In the genomic region with DNA sequence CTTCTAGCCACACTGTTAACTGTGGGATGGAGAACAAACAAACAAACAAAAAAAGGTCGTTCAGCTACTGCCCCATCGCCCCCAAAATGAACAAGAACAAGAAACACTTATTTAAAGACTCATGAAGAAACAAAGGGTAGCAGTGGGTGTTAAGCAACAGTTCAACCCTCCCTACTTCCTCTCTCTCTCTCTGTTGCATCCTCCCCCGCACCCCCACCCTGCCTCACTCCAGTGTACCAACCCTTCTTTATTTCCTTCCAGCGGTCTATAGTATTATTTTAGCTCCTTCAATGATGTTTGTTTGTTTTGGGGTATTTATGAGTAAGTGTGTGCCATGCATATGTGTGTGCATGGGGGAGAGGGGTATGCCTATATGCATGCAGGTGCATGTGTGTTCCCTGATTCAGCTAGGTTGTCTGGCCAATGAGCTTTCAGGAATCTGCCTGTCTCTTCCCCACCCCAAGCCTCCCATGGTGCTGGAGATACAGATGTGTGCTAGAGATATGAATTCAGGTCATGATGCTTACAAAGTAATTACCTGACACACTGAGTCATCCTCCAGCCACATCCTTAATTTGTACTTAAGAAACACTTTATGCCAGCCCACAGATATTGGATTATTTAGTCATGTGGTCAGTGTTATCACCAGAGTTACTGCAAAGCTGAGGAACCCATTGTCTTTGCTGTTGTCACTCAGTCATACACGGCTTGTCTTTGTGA, we compare ENCODE assay signal across 10 mouse cellular contexts. TPM values are rescaled to one million over a fixed set of nuclear protein-coding genes. Genes with fewer than 3 reads are reported as not detected.
DNase-seq lines count a peak whose midpoint lies in the region; ATAC-seq and TF ChIP-seq lines count a peak whose summit lies in the region.
"Had no signal": no experiment of that assay in that cellular context is flagged by ENCODE, and none has a peak within 500 bp of the region (broad histone marks: within the 10 kb centered on the region; RNA-seq: fewer than 3 reads in every experiment).

No protein-coding gene starts in this region.

- no peak overlapping the region for H3K4me2 ChIP-seq in liver, embryonic 16.5 days (ENCODE audit: low read depth, low read length)
- H3K4me2 ChIP-seq in forebrain, embryonic 14.5 days (ENCODE audit: low read length): no peak overlapping the region
- H3K4me2 ChIP-seq: limb, embryonic 15.5 days had no signal

- DNase-seq in CD4-positive helper T cell, adult 2 months (ENCODE audit: low read depth, low spot score): peak; percentile 73
- DNase-seq in spleen, postnatal 36 days (ENCODE audit: low spot score in 2 of 2): peak; percentile 72 to 76
- no peak for DNase-seq in forebrain, embryonic 14.5 days (ENCODE audit: low spot score)
- no peak for DNase-seq in frontal cortex, postnatal 10 days (ENCODE audit: low spot score in 2 of 2)
- DNase-seq in embryonic facial prominence, embryonic 10.5 days (ENCODE audit: low spot score): no peak
- DNase-seq: retina, postnatal 1 day had no signal

- no peak overlapping the region for H3K9ac ChIP-seq in liver, embryonic 16.5 days (ENCODE audit: low read depth, low read length)
- H3K9ac ChIP-seq in forebrain, embryonic 14.5 days (ENCODE audit: low read length): no peak overlapping the region
- H3K9ac ChIP-seq: limb, embryonic 15.5 days had no signal

- H3K27ac ChIP-seq in bone marrow, adult 2 months (ENCODE audit: control insufficient read depth, insufficient read depth, low read depth, low read length, poor library complexity): peak overlapping the region; percentile 82; the same call in 1 of the 2 replicates
- H3K27ac ChIP-seq in liver, embryonic 16.5 days (ENCODE audit: low read length): peak overlapping the region; percentile 12; the same call in 1 of the 2 replicates
- no peak overlapping the region for H3K27ac ChIP-seq in forebrain, embryonic 14.5 days (ENCODE audit: low read depth, low read length)
- H3K27ac ChIP-seq in embryonic facial prominence, embryonic 10.5 days (replicated peaks): no peak overlapping the region
- H3K27ac ChIP-seq: layer of hippocampus, adult 2 months; limb, embryonic 15.5 days had no signal

- no peak for TF ChIP-seq POLR2A in bone marrow, adult 2 months (IDR thresholded peaks at IDR 0.05; ENCODE audit: borderline replicate concordance, control insufficient read depth, low read depth, low read length)

- no peaks in the 10 kb centered on the region for H3K36me3 ChIP-seq in liver, embryonic 16.5 days (ENCODE audit: control insufficient read depth, insufficient read depth)
- H3K36me3 ChIP-seq in forebrain, embryonic 14.5 days (ENCODE audit: control insufficient read depth, insufficient read depth, low read length): no peaks in the 10 kb centered on the region
- no peaks in the 10 kb centered on the region for H3K36me3 ChIP-seq in embryonic facial prominence, embryonic 10.5 days (replicated peaks)
- H3K36me3 ChIP-seq: limb, embryonic 15.5 days had no signal

- H3K4me3 ChIP-seq in bone marrow, adult 2 months (replicated peaks; ENCODE audit: control insufficient read depth, low read depth, low read length): peak overlapping the region; percentile 50
- H3K4me3 ChIP-seq in liver, embryonic 16.5 days (ENCODE audit: low read depth, low read length): no peak overlapping the region
- no peak overlapping the region for H3K4me3 ChIP-seq in forebrain, embryonic 14.5 days (ENCODE audit: low read depth, low read length)
- H3K4me3 ChIP-seq in embryonic facial prominence, embryonic 10.5 days: no peak overlapping the region
- H3K4me3 ChIP-seq: layer of hippocampus, adult 2 months; limb, embryonic 15.5 days had no signal

- H3K27me3 ChIP-seq in liver, embryonic 16.5 days (ENCODE audit: control insufficient read depth, insufficient read depth, low read depth, low read length): no peaks in the 10 kb centered on the region
- H3K27me3 ChIP-seq in forebrain, embryonic 14.5 days (replicated peaks; ENCODE audit: control insufficient read depth, insufficient read depth, low read length): no peaks in the 10 kb centered on the region
- H3K27me3 ChIP-seq in embryonic facial prominence, embryonic 10.5 days (replicated peaks; ENCODE audit: low read depth, poor library complexity, severe bottlenecking): no peaks in the 10 kb centered on the region
- H3K27me3 ChIP-seq: limb, embryonic 15.5 days had no signal

- peaks cover 2% of the 10 kb centered on the region; the same call in 1 of the 2 replicates for H3K4me1 ChIP-seq in bone marrow, adult 2 months (ENCODE audit: control insufficient read depth, insufficient read depth, low read length)
- no peaks in the 10 kb centered on the region; the same call in 1 of the 2 replicates for H3K4me1 ChIP-seq in liver, embryonic 16.5 days (ENCODE audit: control insufficient read depth, low read depth, low read length)
- H3K4me1 ChIP-seq in forebrain, embryonic 14.5 days (ENCODE audit: control insufficient read depth, insufficient read depth, low read length): no peaks in the 10 kb centered on the region
- no peaks in the 10 kb centered on the region for H3K4me1 ChIP-seq in embryonic facial prominence, embryonic 10.5 days
- H3K4me1 ChIP-seq: limb, embryonic 15.5 days had no signal

- ATAC-seq in liver, embryonic 16.5 days (ENCODE audit: low read depth): no peak; the same call in 1 of the 2 replicates
- ATAC-seq in forebrain, embryonic 14.5 days: no peak

- 7% methylated on average over 5 of the region's 5 CpGs for WGBS in bone marrow, adult 2 months
- WGBS in liver, embryonic 16.5 days (ENCODE audit: insufficient replicate concordance): 20% methylated on average over 5 of the region's 5 CpGs
- WGBS in forebrain, embryonic 14.5 days: 76% methylated on average over 5 of the region's 5 CpGs
- WGBS in embryonic facial prominence, embryonic 10.5 days: 77% methylated on average over 5 of the region's 5 CpGs

- H3K9me3 ChIP-seq in liver, embryonic 16.5 days (replicated peaks; ENCODE audit: control insufficient read depth, low read length): no peaks in the 10 kb centered on the region
- no peaks in the 10 kb centered on the region for H3K9me3 ChIP-seq in forebrain, embryonic 14.5 days (replicated peaks; ENCODE audit: control insufficient read depth, low read length)
- no peaks in the 10 kb centered on the region for H3K9me3 ChIP-seq in embryonic facial prominence, embryonic 10.5 days
- H3K9me3 ChIP-seq: limb, embryonic 15.5 days had no signal

- TF ChIP-seq CTCF in bone marrow, adult 2 months (IDR thresholded peaks at IDR 0.05; ENCODE audit: control insufficient read depth, insufficient read depth, low read length): no peak

RNA-seq across cellular contexts. Expression of gene Cd84, which starts 5.7 kb away (rescaled TPM):
- 29.3 and 41.8 TPM in 2 replicates for polyA plus RNA-seq in bone marrow, adult 2 months (2011; ENCODE audit: insufficient read depth, insufficient read length, low replicate concordance, missing spikeins)
- polyA plus RNA-seq in liver, embryonic 16.5 days (2015; fragmentation: Nextera tagmentation; extraction: Ambion mirVana): 6.4 and 7.3 TPM in 2 replicates
- 1.2 and 1.4 TPM in 2 replicates for polyA plus RNA-seq in forebrain, embryonic 14.5 days (2014; fragmentation: Nextera tagmentation; extraction: Ambion mirVana)
- 0.31 and 0.65 TPM in 2 replicates for polyA plus RNA-seq in embryonic facial prominence, embryonic 10.5 days (2016; fragmentation: Nextera tagmentation; extraction: Ambion mirVana)

RNA-seq across cellular contexts. Expression of gene Gm10521, which starts 50.3 kb away (rescaled TPM):
- 6.1 and 16.0 TPM in 2 replicates for polyA plus RNA-seq in bone marrow, adult 2 months (2011; ENCODE audit: insufficient read depth, insufficient read length, low replicate concordance, missing spikeins)
- polyA plus RNA-seq in liver, embryonic 16.5 days (2015; fragmentation: Nextera tagmentation; extraction: Ambion mirVana): 0.05 TPM in 1 of 2 replicates, not detected in the other
- polyA plus RNA-seq in forebrain, embryonic 14.5 days (2014; fragmentation: Nextera tagmentation; extraction: Ambion mirVana): not detected in 2 replicates
- polyA plus RNA-seq in embryonic facial prominence, embryonic 10.5 days (2016; fragmentation: Nextera tagmentation; extraction: Ambion mirVana): not detected in 2 replicates
- polyA plus RNA-seq: limb, embryonic 15.5 days had no signal

Comparison
In these comparisons a context has a peak if more than half of its experiments do, and no peak if none do; other contexts are left out.
1. DNase-seq: peak in CD4-positive helper T cell, adult 2 months (single experiment) and spleen, postnatal 36 days (2 of 2); none in forebrain, embryonic 14.5 days (single experiment), frontal cortex, postnatal 10 days (0 of 2) and embryonic facial prominence, embryonic 10.5 days (single experiment).
2. H3K27ac ChIP-seq: peak in bone marrow, adult 2 months (single experiment) and liver, embryonic 16.5 days (single experiment); none in forebrain, embryonic 14.5 days (single experiment) and embryonic facial prominence, embryonic 10.5 days (single experiment).